Mouse (Mus musculus): ENCODE measurements around the gene Calm4.
"Not testable (repeated sequence)": the region's sequence is repeated elsewhere in the genome, so short reads cannot be mapped to it uniquely, and the experiment has no call there.

Gene Calm4

GRCm38 (mm10) chr13:3837312-3837807 is at the start of gene Calm4:
Gene Calm4 (plus strand): TSS chr13:3837757.
- DNase-seq (ENCODE audit: low spot score), result not testable (repeated sequence)

GRCm38 (mm10) chr13:3788588-3788987 is 49.0 kb upstream of the Calm4 start:
- DNase-seq (ENCODE audit: low spot score), result no peak

GRCm38 (mm10) chr13:3789531-3789930 is 48.0 kb upstream of the Calm4 start:
- DNase-seq (ENCODE audit: low spot score), result no peak

GRCm38 (mm10) chr13:3796649-3797048 is 40.9 kb upstream of the Calm4 start:
- no peak for DNase-seq (ENCODE audit: low spot score)

GRCm38 (mm10) chr13:3798751-3799150 is 38.8 kb upstream of the Calm4 start:
- DNase-seq (ENCODE audit: low spot score), result no peak

- no peak for DNase-seq (ENCODE audit: low spot score)
Measured at GRCm38 (mm10) chr13:3799386-3799785, 38.2 kb upstream of the Calm4 start.

GRCm38 (mm10) chr13:3804186-3804585 is 33.4 kb upstream of the Calm4 start, which contains the start of gene Calml3:
Gene Calml3 (minus strand): TSS chr13:3804316.
- DNase-seq (ENCODE audit: low spot score), result no peak

GRCm38 (mm10) chr13:3805132-3805531 is 32.4 kb upstream of the Calm4 start:
- no peak for DNase-seq (ENCODE audit: low spot score)

GRCm38 (mm10) chr13:3805638-3806037 is 31.9 kb upstream of the Calm4 start:
- no peak for DNase-seq (ENCODE audit: low spot score)

GRCm38 (mm10) chr13:3807131-3807827 is 30.3 kb upstream of the Calm4 start:
- DNase-seq (ENCODE audit: low spot score), result no peak

GRCm38 (mm10) chr13:3818012-3818739 is 19.4 kb upstream of the Calm4 start:
- DNase-seq (ENCODE audit: low spot score), result no peak

- no peak for DNase-seq (ENCODE audit: low spot score)
Measured at GRCm38 (mm10) chr13:3818740-3819076, 18.8 kb upstream of the Calm4 start.

- DNase-seq (ENCODE audit: low spot score), result no peak
Measured at GRCm38 (mm10) chr13:3822105-3822504, 15.5 kb upstream of the Calm4 start.

GRCm38 (mm10) chr13:3825726-3826125 is 11.8 kb upstream of the Calm4 start:
- no peak for DNase-seq (ENCODE audit: low spot score)

- DNase-seq (ENCODE audit: low spot score), result peak; percentile 19
Measured at GRCm38 (mm10) chr13:3831546-3831945, 6.0 kb upstream of the Calm4 start.

- no peak for DNase-seq (ENCODE audit: low spot score)
Measured at GRCm38 (mm10) chr13:3831994-3832393, 5.6 kb upstream of the Calm4 start.

- no peak for DNase-seq (ENCODE audit: low spot score)
Measured at GRCm38 (mm10) chr13:3832450-3832849, 5.1 kb upstream of the Calm4 start.

GRCm38 (mm10) chr13:3833644-3834043 is 3.9 kb upstream of the Calm4 start:
- not testable (repeated sequence) for DNase-seq (ENCODE audit: low spot score)

- DNase-seq (ENCODE audit: low spot score), result not testable (repeated sequence)
Measured at GRCm38 (mm10) chr13:3840662-3841061, 3.1 kb downstream of the Calm4 start.

GRCm38 (mm10) chr13:3850330-3850729 is 12.8 kb downstream of the Calm4 start:
- no peak for DNase-seq (ENCODE audit: low spot score)

- not testable (repeated sequence) for DNase-seq (ENCODE audit: low spot score)
Measured at GRCm38 (mm10) chr13:3853648-3854333, 16.2 kb downstream of the Calm4 start, which contains the start of gene Calm5. Gene Calm5 (plus strand): TSS chr13:3854173.

GRCm38 (mm10) chr13:3854856-3855255 is 17.3 kb downstream of the Calm4 start:
- DNase-seq (ENCODE audit: low spot score), result no peak

GRCm38 (mm10) chr13:3856252-3856651 is 18.7 kb downstream of the Calm4 start:
- DNase-seq (ENCODE audit: low spot score), result no peak

Measured in urinary bladder, postnatal 25 days (tissue).